Mouse (Mus musculus) myocyte (in vitro differentiated cells): ENCODE results near the gene Siae. TPM values are rescaled to one million over a fixed set of nuclear protein-coding genes. Genes with fewer than 3 reads are reported as not detected.

Experiments
- H3K27me3 ChIP-seq: one replicate; pipeline ENCODE4 v1.6.1; 2011; ENCODE audit not compliant: control insufficient read depth, insufficient read depth, insufficient read length
- H3K36me3 ChIP-seq: one replicate; pipeline ENCODE4 v1.6.1; 2011; ENCODE audit not compliant: control insufficient read depth, insufficient read depth
- H3K4me2 ChIP-seq: one replicate; pipeline ENCODE4 v1.6.1; 2011; ENCODE audit warnings: low read depth, control low read depth
- H3K4me3 ChIP-seq: one replicate; pipeline ENCODE4 v1.5.1; 2011; ENCODE audit warnings: mild to moderate bottlenecking, control low read depth, moderate library complexity
- H3K79me2 ChIP-seq: one replicate; pipeline ENCODE4 v1.6.1; 2011; ENCODE audit not compliant: control insufficient read depth, insufficient read depth
- H3ac ChIP-seq: one replicate; pipeline ENCODE4 v1.6.1; 2011; ENCODE audit not compliant: control insufficient read depth, insufficient read length
- CEBPB ChIP-seq: IDR thresholded peaks from 2 replicates; pipeline ENCODE4 v1.6.1; 2011; ENCODE audit warnings: mild to moderate bottlenecking, moderate library complexity; ENCODE audit not compliant: poor library complexity, insufficient read depth, severe bottlenecking
- E2F4 ChIP-seq: IDR thresholded peaks from one replicate; pipeline ENCODE4 v1.6.1; 2011; ENCODE audit warnings: mild to moderate bottlenecking, control low read depth, moderate library complexity; ENCODE audit not compliant: insufficient read depth
- MAX ChIP-seq: IDR thresholded peaks from one replicate; pipeline ENCODE4 v1.6.1; 2011; ENCODE audit warnings: low read depth, mild to moderate bottlenecking, control low read depth
- MYOD1 ChIP-seq, 3 experiments: IDR thresholded peaks; one replicate each; pipeline ENCODE4 v1.6.1; 2011; ENCODE audit warnings: control low read depth in 2 of 3, low read depth in 2 of 3, mild to moderate bottlenecking in 2 of 3, moderate library complexity in 1 of 3; ENCODE audit not compliant: insufficient read length in 2 of 3, control insufficient read depth in 1 of 3
- MYOG ChIP-seq, 3 experiments: IDR thresholded peaks; one replicate each; pipeline ENCODE4 v1.6.1; 2011; ENCODE audit warnings: control low read depth in 2 of 3, low read depth in 2 of 3, mild to moderate bottlenecking in 2 of 3; ENCODE audit not compliant: insufficient read length in 2 of 3, control insufficient read depth in 1 of 3, insufficient read depth in 1 of 3
- POLR2A ChIP-seq: IDR thresholded peaks from one replicate; pipeline ENCODE4 v1.6.1; 2011; ENCODE audit warnings: low read depth, mild to moderate bottlenecking, control low read depth, moderate library complexity; ENCODE audit not compliant: insufficient read length
- POLR2AphosphoS2 ChIP-seq: IDR thresholded peaks from one replicate; pipeline ENCODE4 v1.6.1; 2011; ENCODE audit warnings: low read depth, control low read depth; ENCODE audit not compliant: insufficient read length
- REST ChIP-seq: IDR thresholded peaks from one replicate; pipeline ENCODE4 v1.6.1; 2011; ENCODE audit warnings: mild to moderate bottlenecking, control low read depth, moderate library complexity; ENCODE audit not compliant: insufficient read depth, insufficient read length
- SRF ChIP-seq: IDR thresholded peaks from one replicate; pipeline ENCODE4 v1.6.1; 2011; ENCODE audit warnings: low read depth; ENCODE audit not compliant: control insufficient read depth, insufficient read length
- TCF12 ChIP-seq: IDR thresholded peaks from one replicate; pipeline ENCODE4 v1.6.1; 2011; ENCODE audit warnings: mild to moderate bottlenecking, control low read depth; ENCODE audit not compliant: poor library complexity, insufficient read depth, severe bottlenecking
- TCF3 ChIP-seq: IDR thresholded peaks from one replicate; pipeline ENCODE4 v1.6.1; 2011; ENCODE audit warnings: low read depth, control low read depth; ENCODE audit not compliant: insufficient read length
- USF1 ChIP-seq: IDR thresholded peaks from one replicate; pipeline ENCODE4 v1.6.1; 2011; ENCODE audit warnings: low read depth, mild to moderate bottlenecking, control low read depth, moderate library complexity
- polyA plus RNA-seq: library from polyadenylated mRNA; unstranded; fragments of >200 nt; fragmentation: generic; extraction: Trizol; gene quantifications from one replicate; pipeline ENCODE4 v1.2.1, GENCODE M21; 2012; ENCODE audit warnings: missing spikeins

Siae gene
- polyA plus RNA-seq, 1 experiment = 0.60 TPM

DNA sequence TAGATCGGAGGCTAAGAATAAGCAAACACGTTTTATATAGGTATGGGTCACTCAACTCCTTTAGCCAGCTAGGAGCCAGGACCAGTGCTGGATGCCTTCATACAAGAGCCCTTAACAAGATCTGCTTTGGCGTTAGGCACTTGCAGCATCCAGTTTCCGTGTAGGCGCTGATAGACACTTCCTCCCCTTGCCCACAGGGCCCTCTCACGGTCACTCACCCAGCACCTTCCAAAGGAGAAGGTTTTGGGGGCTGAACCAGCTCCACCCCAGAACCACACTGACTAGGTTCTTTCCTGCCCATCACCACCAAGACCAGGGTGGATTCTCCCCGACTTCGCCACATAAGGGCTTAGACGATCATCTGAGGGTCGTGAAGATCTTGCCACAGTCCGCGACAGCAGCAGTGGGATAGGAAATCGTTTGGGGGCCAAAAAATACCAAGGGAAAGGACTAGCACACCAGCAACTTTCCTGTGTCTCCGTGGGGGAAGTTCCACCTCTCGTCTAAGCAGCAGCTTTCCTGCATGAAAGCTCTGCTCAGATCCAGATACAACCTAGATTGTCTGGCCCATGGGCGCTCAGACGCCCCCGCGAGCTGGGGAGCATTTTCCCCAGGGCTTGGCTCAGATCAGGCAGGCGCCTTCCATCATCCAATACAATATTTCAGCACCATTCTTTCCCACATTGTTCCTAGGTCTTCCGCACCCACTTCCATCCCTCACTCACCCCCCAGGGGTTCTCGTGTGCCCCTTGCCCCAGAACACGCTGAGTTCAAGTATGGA, 3.6 kb upstream of the Siae start:
- peaks cover 5% of the 10 kb centered on the region for H3K27me3 ChIP-seq

DNA sequence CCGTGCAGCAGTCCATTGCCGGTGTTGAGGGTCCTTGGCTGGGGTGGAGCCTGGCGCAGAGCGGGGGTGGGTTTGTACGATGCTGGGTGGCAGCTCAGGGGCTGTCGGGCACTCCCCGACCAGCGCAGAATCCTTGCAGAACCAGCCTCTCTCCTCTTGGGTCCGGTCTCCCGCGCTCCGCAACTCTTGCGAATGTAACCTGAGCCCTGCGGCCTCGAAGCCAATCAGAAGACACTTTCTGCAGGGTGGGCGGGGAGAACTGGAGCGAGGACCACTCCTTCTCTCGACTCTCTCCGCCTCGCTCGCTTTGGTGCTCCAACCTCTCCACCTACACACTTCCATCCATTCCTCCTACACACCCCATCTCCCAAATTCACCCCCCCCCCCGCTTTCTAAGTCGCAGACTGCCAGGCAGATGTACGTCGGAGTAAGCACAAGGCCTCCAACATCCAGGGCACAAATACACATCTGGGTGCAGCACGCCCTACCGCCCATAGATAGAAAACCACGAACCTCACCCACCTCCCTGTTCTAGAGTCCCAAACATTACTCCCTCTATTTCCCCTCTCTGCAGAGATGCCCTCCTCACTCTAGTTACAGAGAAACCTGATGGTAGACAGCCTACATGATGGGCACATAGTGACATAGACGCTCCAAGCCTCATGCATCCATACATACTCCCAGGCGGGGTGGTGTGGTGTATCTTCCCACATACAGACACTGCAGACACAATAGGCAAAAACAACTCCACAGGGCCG, 2.8 kb upstream of the Siae start, which contains the start of gene Nrgn:
Gene Nrgn, minus strand, starts transcription at position 369 of the 758 bp plus-strand sequence.
- no peak within 1 kb of the TSS for H3ac ChIP-seq
- H3K79me2 ChIP-seq = no peaks in the 10 kb centered on the region
- no peaks in the 10 kb centered on the region for H3K36me3 ChIP-seq
- TF ChIP-seq E2F4 = no peak
- no peak within 1 kb of the TSS for H3K4me3 ChIP-seq
- peaks cover 5% of the 10 kb centered on the region for H3K27me3 ChIP-seq
- H3K4me2 ChIP-seq = peak within 1 kb of the TSS; percentile 62

More for the DNA sequence above, 3.6 kb upstream of the Siae start:
- no peak overlapping the region for H3K4me3 ChIP-seq
- H3ac ChIP-seq = no peak overlapping the region
- no peaks in the 10 kb centered on the region for H3K79me2 ChIP-seq
- no peak for TF ChIP-seq TCF12
- no peak for TF ChIP-seq SRF
- no peak for TF ChIP-seq POLR2A
- TF ChIP-seq E2F4 = no peak
- peak overlapping the region; percentile 62 for H3K4me2 ChIP-seq
- no peaks in the 10 kb centered on the region for H3K36me3 ChIP-seq

DNA sequence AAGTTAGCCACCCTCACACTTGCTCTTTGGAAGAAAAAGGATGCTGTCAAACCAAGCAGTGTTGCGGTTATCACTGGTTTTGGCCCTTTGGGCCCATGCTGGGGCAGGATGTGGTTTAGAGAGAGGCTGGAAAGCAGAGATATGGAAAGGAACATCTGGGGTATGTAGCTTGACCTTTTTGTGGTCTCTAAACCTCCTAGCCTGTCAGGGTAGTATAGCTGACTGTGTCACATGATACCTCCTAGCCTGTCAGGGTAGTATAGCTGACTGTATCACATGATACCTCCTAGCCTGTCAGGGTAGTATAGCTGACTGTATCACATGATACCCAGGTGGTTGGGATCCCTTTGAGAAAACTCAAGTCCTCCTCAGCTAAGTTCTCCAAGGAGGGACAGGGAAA, 1.2 kb upstream of the Siae start:
- Histone ChIP-seq H3ac (no peak overlapping the region), H3K4me2 (no peak overlapping the region), H3K4me3 (no peak overlapping the region), H3K27me3 (peaks cover 5% of the 10 kb centered on the region), H3K79me2 (no peaks in the 10 kb centered on the region), H3K36me3 (no peaks in the 10 kb centered on the region)
- TF ChIP-seq TCF12 = no peak
- no peak for TF ChIP-seq MAX
- TF ChIP-seq CEBPB = no peak
- no peak for TF ChIP-seq TCF3
- no peak for TF ChIP-seq REST
- no peak for TF ChIP-seq POLR2A
- TF ChIP-seq E2F4 = no peak
- TF ChIP-seq SRF = no peak
- no peak for TF ChIP-seq MYOD1 (IDR thresholded peaks at IDR 0.05; ENCODE audit: control insufficient read depth in 1 of 3, insufficient read length in 2 of 3, low read depth in 2 of 3)
- TF ChIP-seq MYOG (IDR thresholded peaks at IDR 0.05; ENCODE audit: control insufficient read depth in 1 of 3, insufficient read depth in 1 of 3, insufficient read length in 2 of 3, low read depth in 2 of 3) = no peak
- TF ChIP-seq POLR2AphosphoS2 = no peak
- no peak for TF ChIP-seq USF1

DNA sequence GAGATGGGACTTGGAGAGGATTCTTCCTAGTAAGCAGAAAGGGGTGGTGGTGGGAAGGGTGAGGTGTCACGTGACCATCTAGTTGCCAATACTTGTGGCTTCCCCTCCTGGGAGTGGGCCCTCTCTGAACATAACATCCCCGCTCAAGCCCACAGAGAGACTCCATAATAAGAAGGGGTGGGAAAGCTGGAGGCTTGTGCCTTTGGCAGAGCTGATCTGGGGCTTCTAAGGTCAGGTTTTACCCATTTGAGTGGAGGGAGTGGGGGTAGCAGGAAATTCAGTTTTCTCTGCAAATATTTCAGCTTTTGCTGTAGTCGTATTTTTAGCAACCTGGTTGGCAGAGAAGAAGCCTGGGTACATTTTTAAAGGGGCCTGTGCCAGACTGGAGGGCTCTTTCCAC, 868 bp downstream of the Siae start:
- Histone ChIP-seq H3K4me3 (no peak overlapping the region), H3K27me3 (peaks cover 5% of the 10 kb centered on the region), H3ac (no peak overlapping the region), H3K36me3 (no peaks in the 10 kb centered on the region), H3K4me2 (no peak overlapping the region), H3K79me2 (no peaks in the 10 kb centered on the region)
- no peak for TF ChIP-seq CEBPB
- TF ChIP-seq USF1 = no peak

DNA sequence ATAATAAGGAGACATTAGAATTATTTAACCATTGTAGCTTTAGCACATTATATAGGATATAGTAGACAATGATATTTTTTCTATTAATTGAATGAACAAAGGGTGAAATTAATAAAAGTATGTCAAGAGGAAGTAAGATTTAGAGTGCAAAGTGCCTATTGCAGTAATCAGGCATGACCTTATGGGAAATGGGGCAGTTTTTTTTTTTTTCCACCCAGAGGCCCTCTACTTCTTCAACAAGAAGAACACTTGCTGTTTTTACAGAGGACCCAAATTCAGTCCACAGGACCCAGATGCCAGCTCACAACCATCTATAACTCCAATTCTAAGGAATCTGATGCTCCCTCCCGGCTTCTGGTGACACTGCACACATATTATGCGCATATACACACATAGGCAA, 5.1 kb downstream of the Siae start:
- no peaks in the 10 kb centered on the region for H3K27me3 ChIP-seq
- no peaks in the 10 kb centered on the region for H3K36me3 ChIP-seq
- H3ac ChIP-seq = no peak overlapping the region
- no peak overlapping the region for H3K4me2 ChIP-seq
- H3K4me3 ChIP-seq = no peak overlapping the region
- H3K79me2 ChIP-seq = no peaks in the 10 kb centered on the region
- TF ChIP-seq SRF = no peak
- no peak for TF ChIP-seq MYOD1 (IDR thresholded peaks at IDR 0.05; ENCODE audit: control insufficient read depth in 1 of 3, insufficient read length in 2 of 3, low read depth in 2 of 3)
- TF ChIP-seq CEBPB = no peak
- no peak for TF ChIP-seq E2F4
- TF ChIP-seq TCF12 = no peak
- TF ChIP-seq POLR2AphosphoS2 = no peak
- TF ChIP-seq MAX = no peak
- no peak for TF ChIP-seq USF1
- no peak for TF ChIP-seq TCF3
- no peak for TF ChIP-seq POLR2A
- no peak for TF ChIP-seq MYOG (IDR thresholded peaks at IDR 0.05; ENCODE audit: control insufficient read depth in 1 of 3, insufficient read depth in 1 of 3, insufficient read length in 2 of 3, low read depth in 2 of 3)
- no peak for TF ChIP-seq REST
